Mouse (Mus musculus): Measurements from ENCODE around the gene Slc41a2. TPM values are rescaled to one million over a fixed set of nuclear protein-coding genes. Genes with fewer than 3 reads are reported as not detected.

The Slc41a2 gene
- total and polyA plus RNA-seq, 2 experiments from 2014 or later = 0.45 to 5.6 TPM

DNA sequence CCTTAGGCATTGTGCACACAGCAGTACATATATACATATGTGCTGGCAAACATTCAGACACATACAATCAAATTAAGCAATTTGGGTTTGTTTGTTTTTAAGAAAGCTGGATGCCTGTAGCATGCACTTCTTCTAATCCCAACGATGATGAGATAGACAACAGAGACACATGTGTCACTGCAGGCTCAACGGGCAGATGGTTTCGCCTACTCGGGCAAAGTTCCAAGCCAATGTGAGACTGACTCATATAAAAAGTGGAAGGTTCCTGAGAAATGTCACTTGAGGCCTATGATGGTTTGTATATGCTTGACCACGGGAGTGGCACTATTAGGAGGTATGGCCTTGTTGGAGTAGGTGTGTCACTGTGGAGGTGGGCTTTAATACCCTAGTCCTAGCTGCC lies 5.5 kb upstream of the Slc41a2 start:
- Histone ChIP-seq H3K4me2 (ENCODE audit: low read depth, low read length) (no peak overlapping the region), H3K4me1 (ENCODE audit: control insufficient read depth, insufficient read depth) (no peaks in the 10 kb centered on the region), H3K9ac (replicated peaks; ENCODE audit: low read depth, low read length) (no peak overlapping the region), H3K9me3 (replicated peaks; ENCODE audit: control insufficient read depth, low read length) (0 out of 2 replicates have a peak, but pooled peaks cover 2% of the 10 kb centered on the region), H3K4me3 (ENCODE audit: low read depth, low read length) (no peak overlapping the region), H3K36me3 (replicated peaks; ENCODE audit: control insufficient read depth, insufficient read depth, low read length) (no peaks in the 10 kb centered on the region), H3K27me3 (ENCODE audit: control insufficient read depth, insufficient read depth, low read length) (peaks cover 14% of the 10 kb centered on the region; the same call in 1 of the 2 replicates), H3K27ac (ENCODE audit: low read depth) (no peak overlapping the region)
- DNase-seq (ENCODE audit: low spot score) = no peak
- WGBS = 69% methylated on average over 5 of the region's 5 CpGs
- TF ChIP-seq EP300 (IDR thresholded peaks at IDR 0.05; ENCODE audit: low read depth) (no peak), CTCF (IDR thresholded peaks at IDR 0.05; ENCODE audit: low read depth) (no peak)
- no peak for ATAC-seq (ENCODE audit: insufficient read depth, low read depth)

- Histone ChIP-seq H3K27ac (ENCODE audit: low read depth) (no peak overlapping the region), H3K4me1 (ENCODE audit: control insufficient read depth, insufficient read depth) (no peaks in the 10 kb centered on the region), H3K9ac (replicated peaks; ENCODE audit: low read depth, low read length) (no peak overlapping the region), H3K4me3 (ENCODE audit: low read depth, low read length) (no peak overlapping the region), H3K9me3 (replicated peaks; ENCODE audit: control insufficient read depth, low read length) (0 out of 2 replicates have a peak, but pooled peaks cover 2% of the 10 kb centered on the region), H3K36me3 (replicated peaks; ENCODE audit: control insufficient read depth, insufficient read depth, low read length) (no peaks in the 10 kb centered on the region), H3K4me2 (ENCODE audit: low read depth, low read length) (no peak overlapping the region), H3K27me3 (ENCODE audit: control insufficient read depth, insufficient read depth, low read length) (peaks cover 30% of the 10 kb centered on the region)
- TF ChIP-seq CTCF (IDR thresholded peaks at IDR 0.05; ENCODE audit: low read depth) (no peak), EP300 (IDR thresholded peaks at IDR 0.05; ENCODE audit: low read depth) (no peak)
- ATAC-seq (ENCODE audit: insufficient read depth, low read depth) = no peak
- DNase-seq (ENCODE audit: low spot score) = no peak
- 38% methylated on average over 2 of the region's 2 CpGs for WGBS
Measured at GRCm38 (mm10) chr10:83341226-83341625, 3.5 kb upstream of the Slc41a2 start.

DNA sequence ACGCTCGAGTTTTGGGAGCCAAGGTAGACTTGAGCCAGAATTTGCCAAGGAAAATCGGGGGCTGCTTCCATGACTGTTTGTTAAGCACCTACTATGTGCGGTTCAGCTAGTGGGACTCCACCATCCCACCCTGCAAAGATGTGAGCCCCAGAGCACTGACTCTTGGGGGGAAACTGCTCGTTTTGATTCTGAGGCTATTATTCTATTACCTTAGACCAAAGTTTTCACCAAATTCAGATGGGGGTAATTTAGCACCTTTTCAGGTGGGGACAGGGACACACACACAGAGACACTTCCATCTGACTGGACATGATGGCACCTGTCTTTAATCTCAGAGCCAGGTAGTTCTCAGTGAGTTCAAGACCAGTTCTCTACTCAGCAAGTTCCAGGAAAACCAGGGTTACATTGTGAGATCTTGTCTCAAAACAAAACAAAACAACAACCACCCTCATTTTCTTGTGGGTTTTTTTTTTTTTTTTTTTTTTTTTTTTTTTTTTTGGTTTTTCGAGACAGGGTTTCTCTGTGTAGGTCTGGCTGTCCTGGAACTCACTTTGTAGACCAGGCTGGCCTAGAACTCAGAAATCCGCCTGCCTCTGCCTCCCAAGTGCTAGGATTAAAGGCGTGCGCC lies 403 bp upstream of the Slc41a2 start:
- WGBS = 46% methylated on average over 8 of the region's 9 CpGs
- Histone ChIP-seq H3K9me3 (replicated peaks; ENCODE audit: control insufficient read depth, low read length) (0 out of 2 replicates have a peak, but pooled peaks cover 2% of the 10 kb centered on the region), H3K4me2 (ENCODE audit: low read depth, low read length) (peak overlapping the region; percentile 91), H3K4me3 (ENCODE audit: low read depth, low read length) (peak overlapping the region; percentile 56), H3K27me3 (ENCODE audit: control insufficient read depth, insufficient read depth, low read length) (peaks cover 55% of the 10 kb centered on the region), H3K4me1 (ENCODE audit: control insufficient read depth, insufficient read depth) (no peaks in the 10 kb centered on the region), H3K27ac (ENCODE audit: low read depth) (no peak overlapping the region), H3K36me3 (replicated peaks; ENCODE audit: control insufficient read depth, insufficient read depth, low read length) (no peaks in the 10 kb centered on the region), H3K9ac (replicated peaks; ENCODE audit: low read depth, low read length) (peak overlapping the region; percentile 54; the same call in 1 of the 2 replicates)
- DNase-seq (ENCODE audit: low spot score) = no peak
- no peak for ATAC-seq (ENCODE audit: insufficient read depth, low read depth)
- TF ChIP-seq CTCF (IDR thresholded peaks at IDR 0.05; ENCODE audit: low read depth) (no peak), EP300 (IDR thresholded peaks at IDR 0.05; ENCODE audit: low read depth) (no peak)

DNA sequence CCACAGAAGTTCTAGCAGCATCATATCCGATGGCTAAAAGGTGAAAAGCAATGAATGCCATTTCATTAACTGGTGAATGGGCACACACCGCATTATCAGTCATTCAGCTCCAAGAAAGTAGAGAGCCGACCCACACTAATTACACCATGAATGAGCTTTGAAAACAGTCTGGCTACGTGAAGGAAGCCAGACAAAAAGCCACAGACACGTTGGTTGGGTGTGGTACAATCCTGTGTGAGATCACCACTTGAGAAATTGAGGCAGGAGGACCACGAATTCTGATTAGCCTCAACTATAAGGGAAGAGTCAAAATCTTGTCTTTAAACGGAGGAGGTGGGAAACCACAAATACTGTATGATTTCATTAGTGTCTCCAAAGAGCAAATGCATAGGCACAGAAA lies 1.3 kb downstream of the Slc41a2 start:
- Histone ChIP-seq H3K9me3 (replicated peaks; ENCODE audit: control insufficient read depth, low read length) (0 out of 2 replicates have a peak, but pooled peaks cover 2% of the 10 kb centered on the region), H3K4me3 (ENCODE audit: low read depth, low read length) (no peak overlapping the region), H3K27ac (ENCODE audit: low read depth) (no peak overlapping the region), H3K9ac (replicated peaks; ENCODE audit: low read depth, low read length) (no peak overlapping the region), H3K4me2 (ENCODE audit: low read depth, low read length) (no peak overlapping the region), H3K36me3 (replicated peaks; ENCODE audit: control insufficient read depth, insufficient read depth, low read length) (no peaks in the 10 kb centered on the region), H3K27me3 (ENCODE audit: control insufficient read depth, insufficient read depth, low read length) (peaks cover 55% of the 10 kb centered on the region), H3K4me1 (ENCODE audit: control insufficient read depth, insufficient read depth) (no peaks in the 10 kb centered on the region)
- DNase-seq (ENCODE audit: low spot score) (no peak), ATAC-seq (ENCODE audit: insufficient read depth, low read depth) (no peak)
- TF ChIP-seq CTCF (IDR thresholded peaks at IDR 0.05; ENCODE audit: low read depth) = no peak
- WGBS = 40% methylated on average over 7 of the region's 7 CpGs

DNA sequence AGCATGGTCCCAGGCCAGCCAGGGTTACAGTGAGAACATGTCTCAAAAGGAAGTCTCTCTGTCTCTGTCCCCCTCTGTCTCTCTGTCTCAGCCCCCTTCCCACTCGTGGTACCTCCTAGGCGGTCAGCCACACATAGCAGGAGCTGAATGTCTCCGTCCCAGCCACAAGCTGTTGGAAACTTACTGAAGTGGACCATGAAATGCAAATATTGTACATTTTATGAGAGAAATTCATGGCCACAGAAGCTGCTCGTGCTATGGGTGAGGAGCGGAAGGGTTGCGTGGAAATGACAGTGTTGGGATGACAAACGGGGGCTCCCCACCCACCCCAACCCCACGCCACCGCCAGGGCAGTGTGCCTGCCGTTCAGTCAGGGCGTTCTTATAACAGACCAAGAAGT lies 5.1 kb downstream of the Slc41a2 start:
- TF ChIP-seq EP300 (IDR thresholded peaks at IDR 0.05; ENCODE audit: low read depth) (no peak), CTCF (IDR thresholded peaks at IDR 0.05; ENCODE audit: low read depth) (no peak)
- Histone ChIP-seq H3K4me1 (ENCODE audit: control insufficient read depth, insufficient read depth) (no peaks in the 10 kb centered on the region), H3K27me3 (ENCODE audit: control insufficient read depth, insufficient read depth, low read length) (peaks cover 36% of the 10 kb centered on the region), H3K27ac (ENCODE audit: low read depth) (no peak overlapping the region), H3K36me3 (replicated peaks; ENCODE audit: control insufficient read depth, insufficient read depth, low read length) (no peaks in the 10 kb centered on the region), H3K9ac (replicated peaks; ENCODE audit: low read depth, low read length) (no peak overlapping the region), H3K4me3 (ENCODE audit: low read depth, low read length) (no peak overlapping the region), H3K9me3 (replicated peaks; ENCODE audit: control insufficient read depth, low read length) (no peaks in the 10 kb centered on the region), H3K4me2 (ENCODE audit: low read depth, low read length) (no peak overlapping the region)
- WGBS = 78% methylated on average over 11 of the region's 11 CpGs
- no peak for DNase-seq (ENCODE audit: low spot score)
- no peak for ATAC-seq (ENCODE audit: insufficient read depth, low read depth)

DNA sequence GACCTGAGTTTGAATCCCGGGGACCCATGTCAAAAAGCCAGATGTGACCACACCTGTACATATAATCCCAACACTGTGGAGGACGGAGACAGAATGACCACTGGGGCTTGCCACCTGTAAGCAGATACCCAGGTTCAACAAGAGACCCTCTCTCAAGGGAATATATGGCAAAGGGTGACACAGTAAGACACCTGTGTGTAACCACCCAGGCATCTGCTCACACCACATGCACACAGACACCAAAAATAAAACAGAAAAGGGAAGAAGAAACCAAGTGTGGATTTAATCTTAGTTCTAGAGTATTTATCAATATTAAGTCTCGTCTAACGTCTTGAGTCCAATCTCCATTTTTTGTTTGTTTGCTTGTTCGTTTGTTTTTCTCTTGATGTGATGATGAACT lies 5.9 kb downstream of the Slc41a2 start:
- no peak overlapping the region for H3K27ac ChIP-seq (ENCODE audit: low read depth)
- H3K9ac ChIP-seq (replicated peaks; ENCODE audit: low read depth, low read length) = no peak overlapping the region
- H3K27me3 ChIP-seq (ENCODE audit: control insufficient read depth, insufficient read depth, low read length) = peaks cover 30% of the 10 kb centered on the region
- no peaks in the 10 kb centered on the region for H3K4me1 ChIP-seq (ENCODE audit: control insufficient read depth, insufficient read depth)
- ATAC-seq (ENCODE audit: insufficient read depth, low read depth) (no peak), DNase-seq (ENCODE audit: low spot score) (no peak)
- H3K36me3 ChIP-seq (replicated peaks; ENCODE audit: control insufficient read depth, insufficient read depth, low read length) = no peaks in the 10 kb centered on the region
- H3K9me3 ChIP-seq (replicated peaks; ENCODE audit: control insufficient read depth, low read length) = no peaks in the 10 kb centered on the region
- H3K4me2 ChIP-seq (ENCODE audit: low read depth, low read length) = no peak overlapping the region
- TF ChIP-seq EP300 (IDR thresholded peaks at IDR 0.05; ENCODE audit: low read depth) (no peak), CTCF (IDR thresholded peaks at IDR 0.05; ENCODE audit: low read depth) (no peak)
- whole genome bisulfite sequencing = 82% methylated on average over 5 of the region's 5 CpGs
- H3K4me3 ChIP-seq (ENCODE audit: low read depth, low read length) = no peak overlapping the region
